Mouse (Mus musculus) hindbrain, embryonic 14.5 days (tissue): ENCODE data around the gene Ksr1. TPM values are rescaled to one million over a fixed set of nuclear protein-coding genes. Genes with fewer than 3 reads are reported as not detected.

Source experiments
- ATAC-seq: fragments of 200-750 bp; cut with Nextera tagmentation; 2 replicates; pipeline ENCODE4 v1.8.0; 2017; ENCODE audit warnings: moderate number of reproducible peaks, mild to moderate bottlenecking, moderate TSS enrichment, moderate library complexity; ENCODE audit not compliant: low FRiP score
- DNase-seq: peaks from one replicate; pipeline ENCODE4 v3.0.0-alpha.2; 2015; ENCODE audit warnings: low spot score
- H3K27ac ChIP-seq: fragments of 300-500 bp; sonication (generic); 2 replicates; pipeline ENCODE4 v1.5.1; 2014; ENCODE audit warnings: mild to moderate bottlenecking, moderate library complexity
- H3K27me3 ChIP-seq: fragments of 300-500 bp; sonication (generic); 2 replicates; pipeline ENCODE4 v1.6.1; 2014; ENCODE audit warnings: mild to moderate bottlenecking, low read length, mixed read lengths; ENCODE audit not compliant: control insufficient read depth, insufficient read depth
- H3K36me3 ChIP-seq: fragments of 300-500 bp; sonication (generic); replicated peaks from 2 replicates; pipeline ENCODE4 v1.6.1; 2014; ENCODE audit not compliant: control insufficient read depth, insufficient read depth
- H3K4me1 ChIP-seq: fragments of 300-500 bp; sonication (generic); replicated peaks from 2 replicates; pipeline ENCODE4 v1.6.1; 2014; ENCODE audit warnings: antibody characterized with exemption, low read length, mixed read lengths; ENCODE audit not compliant: control insufficient read depth, insufficient read depth
- H3K4me2 ChIP-seq: fragments of 300-500 bp; sonication (generic); replicated peaks from 2 replicates; pipeline ENCODE4 v1.6.1; 2014; ENCODE audit warnings: mild to moderate bottlenecking, moderate library complexity
- H3K4me3 ChIP-seq: fragments of 300-500 bp; sonication (generic); replicated peaks from 2 replicates; pipeline ENCODE4 v1.5.1; 2014; ENCODE audit warnings: mild to moderate bottlenecking, low read length
- H3K9ac ChIP-seq: fragments of 300-500 bp; sonication (generic); 2 replicates; pipeline ENCODE4 v1.6.1; 2014
- H3K9me3 ChIP-seq: fragments of 300-500 bp; sonication (generic); 2 replicates; pipeline ENCODE4 v1.6.1; 2016; ENCODE audit warnings: low read length; ENCODE audit not compliant: control insufficient read depth
- WGBS: fragments of 180-500 bp; shearing (Covaris S2); extraction: QIAGEN DNeasy Blood & Tissue Kit; methylation state at CpG from one replicate; pipeline ENCODE4 v1.1.7; 2014; 5-methylcytosine and 5-hydroxymethylcytosine counted together
- polyA plus RNA-seq: library from polyadenylated mRNA; unstranded; fragments of >200 nt; fragmentation: Nextera tagmentation; extraction: Ambion mirVana; gene quantifications from 2 replicates; pipeline ENCODE4 v1.2.1, GENCODE M21; 2014

Gene Ksr1
- polyA plus RNA-seq, 1 experiment from 2014 or later, result 7.7 TPM

GRCm38 (mm10) chr11:79041908-79042430 lies 104.2 kb downstream of the Ksr1 start:
- no peak overlapping the region for H3K4me3 ChIP-seq
- no peaks in the 10 kb centered on the region for H3K27me3 ChIP-seq
- H3K4me1 ChIP-seq, result peaks cover 3% of the 10 kb centered on the region
- H3K27ac ChIP-seq, result no peak overlapping the region
- no peak overlapping the region for H3K9ac ChIP-seq
- no peaks in the 10 kb centered on the region for H3K9me3 ChIP-seq
- DNase-seq (no peak), ATAC-seq (no peak)
- H3K36me3 ChIP-seq, result peaks cover 3% of the 10 kb centered on the region; the same call in 1 of the 2 replicates
- WGBS, result 37% methylated on average over 14 of the region's 14 CpGs
- no peak overlapping the region for H3K4me2 ChIP-seq

GRCm38 (mm10) chr11:79039488-79039887 lies 106.7 kb downstream of the Ksr1 start:
- Histone ChIP-seq H3K9ac (no peak overlapping the region), H3K27me3 (no peaks in the 10 kb centered on the region), H3K36me3 (peaks cover under 1% of the 10 kb centered on the region; the same call in 1 of the 2 replicates), H3K4me1 (no peaks in the 10 kb centered on the region; the same call in none of the 2 replicates), H3K9me3 (no peaks in the 10 kb centered on the region), H3K4me2 (no peak overlapping the region), H3K27ac (no peak overlapping the region), H3K4me3 (no peak overlapping the region)
- DNase-seq (no peak), ATAC-seq (no peak)
- 36% methylated on average over 2 of the region's 2 CpGs for WGBS

- Histone ChIP-seq H3K36me3 (peaks cover 4% of the 10 kb centered on the region; the same call in 1 of the 2 replicates), H3K4me2 (no peak overlapping the region), H3K4me1 (no peaks in the 10 kb centered on the region; the same call in none of the 2 replicates), H3K9ac (no peak overlapping the region), H3K27me3 (no peaks in the 10 kb centered on the region), H3K27ac (no peak overlapping the region), H3K9me3 (no peaks in the 10 kb centered on the region), H3K4me3 (no peak overlapping the region)
- DNase-seq, result no peak
- no peak for ATAC-seq
- WGBS, result 84% methylated on average over 12 of the region's 12 CpGs
Observed at GRCm38 (mm10) chr11:79037555-79037954, 108.7 kb downstream of the Ksr1 start.

GRCm38 (mm10) chr11:79036324-79036723 lies 109.9 kb downstream of the Ksr1 start:
- no peak for ATAC-seq

GRCm38 (mm10) chr11:79033636-79034035 lies 112.6 kb downstream of the Ksr1 start:
- no peak for DNase-seq

More at GRCm38 (mm10) chr11:79036324-79036723, 109.9 kb downstream of the Ksr1 start:
- DNase-seq, result no peak
- H3K4me3 ChIP-seq, result no peak overlapping the region
- H3K9ac ChIP-seq, result no peak overlapping the region
- H3K9me3 ChIP-seq, result no peaks in the 10 kb centered on the region
- peaks cover 7% of the 10 kb centered on the region; the same call in 1 of the 2 replicates for H3K36me3 ChIP-seq
- no peak overlapping the region for H3K4me2 ChIP-seq
- H3K4me1 ChIP-seq, result no peaks in the 10 kb centered on the region; the same call in 1 of the 2 replicates
- WGBS, result 73% methylated on average over 13 of the region's 13 CpGs
- no peak overlapping the region for H3K27ac ChIP-seq
- no peaks in the 10 kb centered on the region for H3K27me3 ChIP-seq

GRCm38 (mm10) chr11:79033021-79033420 lies 113.2 kb downstream of the Ksr1 start:
- ATAC-seq (no peak), DNase-seq (no peak)
- H3K36me3 ChIP-seq, result peaks cover 7% of the 10 kb centered on the region; the same call in 1 of the 2 replicates
- H3K4me2 ChIP-seq, result no peak overlapping the region
- no peak overlapping the region for H3K9ac ChIP-seq
- WGBS, result 88% methylated on average over 12 of the region's 12 CpGs
- H3K27ac ChIP-seq, result no peak overlapping the region
- H3K4me3 ChIP-seq, result no peak overlapping the region
- H3K27me3 ChIP-seq, result no peaks in the 10 kb centered on the region
- no peaks in the 10 kb centered on the region for H3K4me1 ChIP-seq
- no peaks in the 10 kb centered on the region for H3K9me3 ChIP-seq

More at GRCm38 (mm10) chr11:79033636-79034035, 112.6 kb downstream of the Ksr1 start:
- Histone ChIP-seq H3K4me3 (no peak overlapping the region), H3K36me3 (peaks cover 7% of the 10 kb centered on the region; the same call in 1 of the 2 replicates), H3K9ac (no peak overlapping the region), H3K27ac (no peak overlapping the region), H3K4me1 (no peaks in the 10 kb centered on the region), H3K4me2 (no peak overlapping the region), H3K9me3 (no peaks in the 10 kb centered on the region), H3K27me3 (no peaks in the 10 kb centered on the region)
- WGBS, result 93% methylated on average over 11 of the region's 11 CpGs
- ATAC-seq, result no peak

- H3K27ac ChIP-seq, result no peak overlapping the region
- H3K27me3 ChIP-seq, result no peaks in the 10 kb centered on the region
- ATAC-seq, result no peak
- H3K4me1 ChIP-seq, result no peaks in the 10 kb centered on the region
- H3K4me2 ChIP-seq, result no peak overlapping the region
- no peaks in the 10 kb centered on the region for H3K9me3 ChIP-seq
- no peak for DNase-seq
- H3K9ac ChIP-seq, result no peak overlapping the region
- H3K4me3 ChIP-seq, result no peak overlapping the region
- WGBS, result 77% methylated on average over 5 of the region's 5 CpGs
- peaks cover 23% of the 10 kb centered on the region for H3K36me3 ChIP-seq
Observed at GRCm38 (mm10) chr11:79031452-79031746, 114.8 kb downstream of the Ksr1 start.

GRCm38 (mm10) chr11:79030570-79031451 lies 115.4 kb downstream of the Ksr1 start:
- peaks cover 28% of the 10 kb centered on the region for H3K36me3 ChIP-seq
- H3K27me3 ChIP-seq, result no peaks in the 10 kb centered on the region
- H3K27ac ChIP-seq, result no peak overlapping the region
- H3K4me1 ChIP-seq, result no peaks in the 10 kb centered on the region
- no peak overlapping the region for H3K9ac ChIP-seq
- H3K4me2 ChIP-seq, result no peak overlapping the region
- ATAC-seq, result peak; percentile 59; the same call in 1 of the 2 replicates
- WGBS, result 59% methylated on average over 19 of the region's 19 CpGs
- peak; percentile 90 for DNase-seq
- no peak overlapping the region for H3K4me3 ChIP-seq
- H3K9me3 ChIP-seq, result no peaks in the 10 kb centered on the region

GRCm38 (mm10) chr11:79023751-79024150 lies 122.5 kb downstream of the Ksr1 start:
- Histone ChIP-seq H3K4me3 (no peak overlapping the region), H3K36me3 (peaks cover 43% of the 10 kb centered on the region), H3K27ac (no peak overlapping the region), H3K9me3 (no peaks in the 10 kb centered on the region), H3K9ac (no peak overlapping the region), H3K4me2 (no peak overlapping the region), H3K27me3 (no peaks in the 10 kb centered on the region), H3K4me1 (no peaks in the 10 kb centered on the region)
- no peak for DNase-seq
- 73% methylated on average over 6 of the region's 6 CpGs for WGBS
- no peak for ATAC-seq
